Mouse (Mus musculus): ENCODE measurements at regions not wholly inside any gene's neighbourhood (a gene's known extent, or its start where the extent isn't known, plus 50 kb on each side); places are given as distances from the start of the nearest gene placed in this dataset.
"Not testable (repeated sequence)": the region's sequence is repeated elsewhere in the genome, so short reads cannot be mapped to it uniquely, and the experiment has no call there.

- DNase-seq (ENCODE audit: low spot score): no peak
Observed at GRCm38 (mm10) chr19:29869526-29869925, 55.4 kb upstream of the Il33 start.

- not testable (repeated sequence) for DNase-seq (ENCODE audit: low spot score)
Observed at GRCm38 (mm10) chr19:29868681-29869080, 55.9 kb upstream of the Ranbp6 start.

- DNase-seq (ENCODE audit: low spot score): no peak
Observed at GRCm38 (mm10) chr19:29866822-29867221, 54.0 kb upstream of the Ranbp6 start.

- DNase-seq (ENCODE audit: low spot score): no peak
Observed at GRCm38 (mm10) chr19:29865142-29865541, 52.4 kb upstream of the Ranbp6 start.

GRCm38 (mm10) chr19:29862808-29863207, 50.0 kb upstream of the Ranbp6 start:
- peak; percentile 19 for DNase-seq (ENCODE audit: low spot score)

Measured in lung, postnatal 25 days (tissue).